Mouse (Mus musculus) olfactory bulb, adult 2 months (tissue): ENCODE measurements around the gene Dynll2. TPM values are rescaled to one million over a fixed set of nuclear protein-coding genes. Genes with fewer than 3 reads are reported as not detected.

Experiments
- H3K27ac ChIP-seq: fragments of 200-500 bp; 2 replicates; pipeline ENCODE4 v1.5.1; 2012; ENCODE audit warnings: low read depth, low read length; ENCODE audit not compliant: insufficient read depth
- H3K4me1 ChIP-seq: fragments of 200-500 bp; 2 replicates; pipeline ENCODE4 v1.6.1; 2012; ENCODE audit warnings: low read length; ENCODE audit not compliant: control insufficient read depth, insufficient read depth
- H3K4me3 ChIP-seq: fragments of 200-500 bp; 2 replicates; pipeline ENCODE4 v1.5.1; 2012; ENCODE audit warnings: mild to moderate bottlenecking, low read depth, low read length, moderate library complexity; ENCODE audit not compliant: insufficient read depth
- CTCF ChIP-seq: fragments of 200-500 bp; IDR thresholded peaks from 2 replicates; pipeline ENCODE4 v1.5.1; 2012; ENCODE audit warnings: low read depth, mild to moderate bottlenecking, low read length, moderate library complexity; ENCODE audit not compliant: insufficient read depth
- POLR2A ChIP-seq: fragments of 200-500 bp; IDR thresholded peaks from 2 replicates; pipeline ENCODE4 v1.6.1; 2012; ENCODE audit warnings: mild to moderate bottlenecking, low read depth, low read length, moderate library complexity; ENCODE audit not compliant: insufficient read depth
- WGBS: fragments of 180-500 bp; shearing (Covaris S2); methylation state at CpG from one replicate; pipeline ENCODE4 v1.1.7; 2018; 5-methylcytosine and 5-hydroxymethylcytosine counted together
- polyA plus RNA-seq: library from polyadenylated mRNA; stranded (reverse); fragments of >200 nt; gene quantifications from 2 replicates; pipeline ENCODE4 v1.2.4, GENCODE M21; 2012; ENCODE audit warnings: low replicate concordance; ENCODE audit not compliant: missing spikeins, insufficient read depth, insufficient read length

The Dynll2 gene
- 187 and 444 TPM in 2 replicates for polyA plus RNA-seq

DNA sequence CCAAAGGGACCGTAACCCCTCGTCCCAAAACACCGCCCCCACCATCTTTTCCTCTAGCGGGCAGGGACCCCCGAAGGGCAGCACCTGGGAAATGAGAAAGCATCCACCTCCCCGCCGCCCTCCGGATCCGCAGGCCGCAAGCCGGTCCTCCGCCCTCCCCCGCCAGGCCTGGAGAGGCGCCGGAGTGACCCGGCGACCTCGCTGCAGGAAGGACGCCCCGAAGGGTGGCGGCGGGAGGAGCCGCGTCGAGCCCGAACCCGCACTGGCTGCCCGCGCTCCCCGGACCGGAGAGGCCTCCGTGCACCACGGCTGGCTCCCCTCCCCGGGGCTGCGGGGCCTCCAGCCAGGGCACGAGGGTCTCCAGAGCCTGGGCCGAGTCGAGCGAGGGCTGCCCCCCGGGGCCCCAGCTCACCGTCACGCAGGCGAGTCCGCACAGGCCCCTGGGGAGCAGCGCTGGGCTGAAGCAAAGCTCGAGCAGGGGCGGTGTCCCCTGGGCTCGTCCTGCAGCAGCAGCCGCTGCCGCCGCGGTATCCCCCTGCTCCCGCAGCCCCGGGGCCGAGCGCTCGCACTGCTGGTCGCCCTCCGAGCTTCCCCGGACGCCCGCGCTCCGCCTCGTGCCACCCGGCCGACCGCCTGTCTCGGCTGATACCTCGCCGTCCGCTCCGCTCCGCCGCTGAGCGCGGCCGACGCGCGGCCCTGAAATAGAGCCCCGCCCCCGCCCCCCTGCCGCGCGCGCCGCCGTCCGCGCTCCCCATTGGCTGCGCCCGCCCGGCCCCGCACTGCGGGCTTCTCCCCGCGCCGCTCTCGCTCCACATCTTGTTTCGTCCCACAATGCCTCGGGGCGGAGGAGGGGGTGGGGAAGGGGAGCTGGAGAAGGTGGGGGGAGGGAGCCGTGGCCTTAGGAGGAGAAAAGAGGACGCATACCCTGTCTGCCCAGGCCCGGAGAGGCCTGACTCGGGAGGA lies at the start of gene Dynll2:
TSS of gene Dynll2 (minus strand) at position 703 of the 963 bp plus-strand sequence.
- under 1% methylated on average over 105 of the region's 107 CpGs for WGBS
- Histone ChIP-seq H3K4me3 (peak within 1 kb of the TSS; percentile 71), H3K27ac (peak within 1 kb of the TSS; percentile 80), H3K4me1 (peaks cover 14% of the 10 kb centered on the region)
- TF ChIP-seq POLR2A (peak; percentile 99), CTCF (no peak)

DNA sequence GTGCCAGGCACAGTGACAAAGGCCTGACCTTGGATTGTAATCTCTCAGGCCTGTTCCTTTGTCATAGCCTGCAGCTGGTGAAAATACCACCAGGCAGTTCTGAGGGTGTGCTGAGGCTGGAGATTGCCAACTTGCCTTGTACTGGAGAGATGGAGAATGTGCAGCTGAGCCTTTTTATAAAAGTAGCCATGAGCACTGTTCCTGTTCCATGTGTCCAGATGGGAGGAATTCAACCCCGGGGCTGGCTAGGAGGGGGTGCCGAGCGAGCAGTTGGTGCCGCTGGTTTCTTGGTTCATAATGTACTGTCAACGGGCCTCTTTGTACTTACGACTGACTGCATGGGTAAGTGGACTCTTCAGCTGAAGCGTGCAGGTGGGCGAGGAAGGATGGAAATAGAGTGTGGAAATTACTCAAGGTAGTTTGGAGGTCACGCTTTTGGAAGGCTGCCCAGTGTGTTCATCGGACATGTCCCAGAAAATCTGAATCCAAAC lies 49.5 kb upstream of the Dynll2 start:
- no peak overlapping the region for H3K4me3 ChIP-seq
- TF ChIP-seq CTCF (no peak), POLR2A (no peak)
- H3K27ac ChIP-seq: no peak overlapping the region
- 81% methylated on average over 10 of the region's 10 CpGs for WGBS
- H3K4me1 ChIP-seq: peaks cover 9% of the 10 kb centered on the region

DNA sequence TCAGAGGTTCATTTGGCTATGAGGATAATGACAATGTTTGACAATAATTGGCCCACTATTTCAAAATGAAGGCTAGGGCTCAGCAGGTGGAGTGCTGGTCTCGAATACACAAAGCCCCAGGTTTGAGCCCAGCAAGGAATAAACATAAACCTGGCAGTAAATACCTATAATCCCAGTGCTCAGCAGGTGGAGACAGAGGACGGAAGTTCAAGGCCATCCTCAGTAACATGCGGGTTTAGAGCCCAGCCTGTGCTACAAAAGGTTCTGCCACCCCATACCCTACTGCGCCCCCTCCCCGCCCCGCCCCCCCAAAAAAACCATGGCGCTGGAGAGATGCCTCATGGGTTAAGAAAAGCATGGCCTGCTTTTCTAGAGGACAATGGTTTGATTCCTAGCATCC lies 48.6 kb upstream of the Dynll2 start:
- no peak overlapping the region for H3K27ac ChIP-seq
- WGBS: 82% methylated on average over 7 of the region's 7 CpGs

DNA sequence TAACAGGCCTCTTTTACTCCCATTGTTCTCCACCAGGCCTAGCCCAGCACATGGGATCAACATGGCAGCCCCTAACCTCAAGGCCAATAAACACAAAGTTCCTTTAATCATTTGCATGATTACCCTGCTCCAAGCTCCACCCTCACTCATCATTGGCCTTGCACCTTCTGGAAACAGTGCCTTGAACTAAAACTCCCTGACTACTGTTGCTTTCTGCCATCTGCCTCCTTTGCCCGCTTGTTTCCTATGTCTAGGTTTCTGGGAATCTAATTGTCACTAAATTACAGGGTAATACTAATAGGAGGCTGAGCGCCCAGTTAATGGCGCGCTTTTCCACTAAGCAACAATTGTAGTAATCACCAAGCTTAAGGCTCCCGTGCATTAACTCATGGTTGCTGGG lies 44.4 kb upstream of the Dynll2 start:
- Histone ChIP-seq H3K4me1 (peaks cover 33% of the 10 kb centered on the region), H3K27ac (no peak overlapping the region), H3K4me3 (no peak overlapping the region)
- TF ChIP-seq CTCF (no peak), POLR2A (no peak)
- 22% methylated on average over 5 of the region's 5 CpGs for WGBS

More for the DNA sequence above, 48.6 kb upstream of the Dynll2 start:
- no peak for TF ChIP-seq CTCF
- no peak for TF ChIP-seq POLR2A
- peaks cover 13% of the 10 kb centered on the region for H3K4me1 ChIP-seq
- no peak overlapping the region for H3K4me3 ChIP-seq

DNA sequence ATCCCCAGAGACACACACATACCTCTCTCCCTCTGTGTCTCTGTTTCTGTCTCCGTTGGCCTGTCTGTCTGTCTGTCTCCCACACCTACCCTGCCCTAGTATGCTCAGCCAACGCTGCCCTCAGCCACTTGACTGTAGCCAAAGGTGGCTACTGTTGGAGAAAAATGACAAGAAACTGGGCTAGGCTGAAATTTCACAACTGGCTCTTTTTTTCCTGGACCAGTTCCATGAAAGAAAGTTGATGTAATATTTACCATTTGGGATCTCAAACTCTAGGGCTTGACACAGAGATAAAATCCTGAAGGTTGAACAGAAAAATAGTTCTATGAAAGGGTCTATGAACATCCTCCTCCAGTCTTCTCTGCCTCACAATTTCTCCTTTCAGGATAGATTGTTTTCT lies 43.5 kb upstream of the Dynll2 start:
- WGBS: 92% methylated on average over 2 of the region's 2 CpGs

DNA sequence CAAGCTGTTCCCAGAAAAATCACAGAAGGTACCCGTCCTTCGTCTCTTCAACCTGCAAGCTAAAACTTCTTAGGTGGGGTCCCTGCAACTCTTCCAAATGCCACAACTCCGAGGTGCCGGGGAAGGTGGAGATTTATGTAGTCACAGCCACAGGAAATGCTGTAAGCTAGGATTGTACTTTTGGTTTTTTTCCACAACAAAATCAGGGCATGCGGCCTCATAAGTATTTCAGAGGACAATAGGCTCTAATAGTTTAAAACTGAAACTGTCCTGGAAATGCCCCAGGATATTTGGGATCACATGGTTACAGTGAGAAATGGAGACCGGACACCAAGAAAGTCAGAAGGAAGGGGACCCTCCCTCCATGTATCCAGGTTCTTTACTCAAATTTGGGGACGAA lies 42.9 kb upstream of the Dynll2 start:
- no peak for TF ChIP-seq POLR2A
- 89% methylated on average over 7 of the region's 7 CpGs for WGBS
- H3K27ac ChIP-seq: no peak overlapping the region
- H3K4me3 ChIP-seq: no peak overlapping the region
- peaks cover 33% of the 10 kb centered on the region for H3K4me1 ChIP-seq

More for the DNA sequence above, 43.5 kb upstream of the Dynll2 start:
- TF ChIP-seq CTCF (no peak), POLR2A (no peak)
- H3K4me1 ChIP-seq: peaks cover 33% of the 10 kb centered on the region
- no peak overlapping the region for H3K27ac ChIP-seq
- no peak overlapping the region for H3K4me3 ChIP-seq

DNA sequence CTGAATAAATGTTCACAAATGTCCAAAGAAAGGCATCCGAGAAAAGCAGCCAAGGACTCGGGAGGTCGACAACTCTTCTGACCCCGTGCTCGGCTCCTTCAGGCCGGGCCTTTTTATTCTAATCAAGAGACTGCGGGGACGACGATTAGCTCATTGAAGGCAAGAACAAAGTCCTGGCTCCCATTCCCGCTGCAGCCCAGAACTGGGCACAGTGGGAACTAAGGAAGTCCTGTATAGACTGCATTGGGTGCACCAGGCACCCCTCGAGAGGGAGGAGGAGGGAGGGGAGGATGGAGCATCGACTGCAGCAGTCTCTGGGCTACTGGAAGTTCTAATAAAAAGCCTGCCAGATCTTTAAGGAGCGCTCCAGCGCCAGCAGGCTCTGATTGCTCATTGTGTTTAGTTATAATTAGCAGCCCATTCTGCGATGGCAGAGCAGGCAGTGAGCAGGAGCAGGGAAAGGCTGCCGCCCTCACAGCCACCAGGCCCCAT lies 40.9 kb upstream of the Dynll2 start:
- H3K27ac ChIP-seq: peak overlapping the region; percentile 48
- WGBS: 8% methylated on average over 16 of the region's 16 CpGs

DNA sequence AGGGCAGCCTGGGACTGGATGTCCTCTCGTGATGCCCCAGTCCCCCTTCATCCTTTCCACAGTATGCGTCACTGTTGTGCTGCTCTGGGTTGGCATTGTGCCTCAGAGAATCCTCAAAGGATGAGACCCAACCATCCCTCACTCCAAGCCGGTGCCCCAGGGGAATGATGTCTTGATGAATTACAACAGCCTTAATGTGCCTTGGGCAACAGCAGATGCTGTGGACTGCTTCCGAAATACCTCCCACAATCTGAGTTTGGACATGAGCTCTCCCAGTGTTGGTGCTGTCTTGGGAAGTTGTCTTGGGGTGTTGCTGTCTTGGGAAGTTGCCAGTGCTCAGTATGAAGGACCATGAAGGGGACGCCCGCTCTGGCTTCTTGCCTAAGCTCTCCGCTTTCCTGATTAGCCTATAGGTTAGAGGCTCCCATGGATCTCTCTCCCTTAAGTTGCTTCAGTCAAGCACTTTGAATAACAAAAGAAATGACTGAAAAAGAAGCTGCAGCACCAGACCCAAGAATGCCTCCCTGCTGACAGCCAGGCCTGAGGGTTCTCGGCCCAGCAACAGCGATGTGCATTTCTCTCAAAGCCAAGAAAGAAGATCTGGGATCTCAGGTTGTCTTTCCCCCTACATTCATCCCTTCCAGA lies 40.2 kb upstream of the Dynll2 start:
- Histone ChIP-seq H3K4me1 (peaks cover 30% of the 10 kb centered on the region), H3K4me3 (no peak overlapping the region), H3K27ac (0 out of 2 replicates have a peak overlapping the region, but pooled peaks have one; percentile 32)
- WGBS: 63% methylated on average over 9 of the region's 9 CpGs
- TF ChIP-seq POLR2A: no peak
- TF ChIP-seq CTCF: no peak

More for the DNA sequence above, 40.9 kb upstream of the Dynll2 start:
- no peak overlapping the region for H3K4me3 ChIP-seq
- TF ChIP-seq CTCF (no peak), POLR2A (no peak)
- H3K4me1 ChIP-seq: peaks cover 33% of the 10 kb centered on the region
